Mouse (Mus musculus): Measurements from ENCODE around the gene Ehd3. TPM values are rescaled to one million over a fixed set of nuclear protein-coding genes. Genes with fewer than 3 reads are reported as not detected.

The Ehd3 gene
- 1.4 TPM in 1 of 2 replicates, not detected in the other for total RNA-seq (2015; ENCODE audit: low replicate concordance)
- 0.77 and 1.3 TPM in 2 replicates for total RNA-seq (2017; ENCODE audit: low replicate concordance)

- ATAC-seq (replicated peaks; ENCODE audit: low FRiP score, poor library complexity, severe bottlenecking): no peak
These were observed at the start of gene Ehd3 for GRCm38 (mm10) chr17:73803521-73804184. Ehd3 (plus strand) TSS chr17:73804134.

DNA sequence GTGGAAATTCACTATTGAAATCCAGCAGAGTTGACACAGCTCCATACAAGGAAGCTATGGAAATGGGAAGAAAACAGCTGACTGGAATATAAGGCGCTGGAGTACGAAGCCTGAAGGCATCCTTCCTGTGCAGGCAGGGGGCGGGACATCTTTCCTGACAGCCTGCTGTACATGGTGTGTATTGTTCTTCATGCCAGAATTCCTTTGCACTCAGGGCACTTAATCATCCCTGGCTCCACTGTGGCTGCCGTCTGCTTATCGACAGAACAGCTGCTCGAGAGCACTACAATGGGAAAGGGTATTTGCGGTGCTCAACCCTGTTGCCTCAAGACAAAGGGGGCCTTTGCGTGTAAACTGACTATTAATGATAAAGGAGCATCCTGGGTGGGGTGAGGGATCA lies 33.0 kb upstream of the Ehd3 start:
- no peak for ATAC-seq (replicated peaks; ENCODE audit: low FRiP score, poor library complexity, severe bottlenecking)

DNA sequence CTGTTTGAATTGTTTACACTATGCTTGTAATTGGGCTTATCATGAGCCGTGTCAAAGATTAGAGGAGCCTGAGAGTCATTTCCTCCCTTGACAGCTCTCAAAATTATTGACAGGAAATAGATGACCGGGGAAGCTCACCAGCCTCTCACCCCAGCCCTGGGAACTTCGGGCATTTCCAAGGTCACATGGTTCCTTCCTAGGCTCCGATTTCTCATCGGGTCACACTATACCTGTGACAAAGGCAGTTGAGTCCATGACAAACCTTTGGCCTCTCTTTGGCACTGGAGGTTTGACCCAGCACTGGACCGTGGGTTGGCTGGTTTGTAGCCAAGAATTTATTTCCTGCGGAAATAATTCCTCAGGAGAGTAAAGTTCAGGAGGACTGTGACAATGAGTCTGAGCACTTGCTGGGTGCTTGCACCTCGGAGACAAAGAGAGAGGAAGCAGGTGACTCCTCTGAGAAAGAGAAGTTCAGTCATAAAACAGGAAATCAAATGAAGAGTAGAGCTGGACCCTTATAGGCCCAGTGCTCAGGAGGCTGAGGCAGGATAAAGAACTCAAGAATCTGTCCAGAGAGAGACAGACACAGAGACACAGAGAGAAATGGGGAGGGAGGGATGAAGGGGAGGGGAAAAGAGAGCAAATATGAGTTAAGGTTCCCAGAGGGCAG lies 17.2 kb upstream of the Ehd3 start:
- ATAC-seq (replicated peaks; ENCODE audit: low FRiP score, poor library complexity, severe bottlenecking): no peak

DNA sequence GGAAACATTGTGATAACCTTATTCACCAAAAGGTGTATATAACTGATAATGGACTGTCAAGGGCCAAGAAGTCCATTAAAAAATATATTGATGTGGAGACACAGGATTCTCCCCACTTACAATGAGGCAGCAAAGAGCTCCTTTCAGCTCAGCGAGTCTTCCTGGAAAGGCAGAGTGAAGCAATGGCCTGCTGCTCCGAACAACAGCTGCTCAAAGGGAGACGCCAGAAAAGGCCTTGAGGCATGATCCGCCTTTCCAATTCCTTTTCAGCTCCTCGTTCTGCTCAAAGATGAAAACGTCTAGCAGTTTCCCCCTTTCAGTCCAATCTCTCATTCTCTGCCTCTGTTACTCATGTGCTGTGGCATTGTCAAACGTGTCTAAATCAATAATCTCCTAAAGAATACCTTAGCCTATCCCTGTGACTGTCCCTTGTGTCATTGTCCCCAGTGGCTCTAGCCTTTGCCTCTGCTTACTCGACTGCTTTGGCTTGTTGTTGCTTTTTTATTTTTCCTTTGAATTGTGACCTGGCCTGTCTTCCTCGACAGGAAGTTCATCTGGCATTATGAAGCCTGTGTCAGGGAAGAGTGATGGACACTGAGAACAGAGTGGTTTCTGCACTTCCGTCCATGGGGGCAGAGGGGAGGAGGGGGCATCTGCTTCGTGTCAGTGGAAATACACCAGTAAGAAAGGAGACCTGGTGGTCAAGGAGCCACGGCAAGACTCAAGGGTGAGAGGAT lies 13.5 kb upstream of the Ehd3 start:
- ATAC-seq (replicated peaks; ENCODE audit: low FRiP score, poor library complexity, severe bottlenecking): no peak

- ATAC-seq (replicated peaks; ENCODE audit: low FRiP score, poor library complexity, severe bottlenecking): no peak
These were observed 7.1 kb upstream of the Ehd3 start for GRCm38 (mm10) chr17:73796789-73797188.

- ATAC-seq (replicated peaks; ENCODE audit: low FRiP score, poor library complexity, severe bottlenecking): no peak
These were observed 6.2 kb upstream of the Ehd3 start for GRCm38 (mm10) chr17:73797706-73798105.

DNA sequence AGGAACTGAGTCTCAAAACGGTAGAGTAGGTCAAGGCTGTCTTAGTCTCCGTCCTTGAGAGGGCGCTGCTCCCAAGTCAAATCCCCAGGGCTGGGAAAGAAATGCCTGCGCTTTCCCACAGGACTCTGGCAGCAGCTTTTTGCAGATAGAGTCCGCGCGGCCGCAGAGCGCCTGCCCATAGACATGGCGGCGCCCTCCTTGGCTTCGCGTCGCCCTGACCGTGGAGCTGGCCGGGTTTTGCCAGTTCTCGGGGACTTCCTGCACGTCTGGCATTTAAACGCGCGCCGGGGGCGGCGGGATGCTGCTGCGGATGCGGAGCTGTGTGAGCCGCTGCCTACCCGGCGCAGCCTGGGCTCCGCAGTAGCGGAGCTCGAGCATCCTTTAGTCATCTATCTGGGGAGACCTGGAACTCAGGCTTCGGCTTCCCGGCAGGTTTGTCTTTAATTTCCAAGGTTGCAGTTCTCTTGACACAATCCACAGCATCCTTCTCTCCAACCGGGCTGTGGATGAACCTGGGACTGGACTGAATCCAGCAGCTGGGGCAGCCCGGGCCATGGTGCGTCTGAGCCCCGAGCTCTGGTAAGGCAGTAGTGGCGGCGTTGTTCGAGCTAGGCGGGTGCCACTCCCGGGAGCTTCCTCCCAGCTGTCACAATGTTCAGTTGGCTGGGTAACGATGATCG lies 798 bp downstream of the Ehd3 start:
- no peak for ATAC-seq (replicated peaks; ENCODE audit: low FRiP score, poor library complexity, severe bottlenecking)

DNA sequence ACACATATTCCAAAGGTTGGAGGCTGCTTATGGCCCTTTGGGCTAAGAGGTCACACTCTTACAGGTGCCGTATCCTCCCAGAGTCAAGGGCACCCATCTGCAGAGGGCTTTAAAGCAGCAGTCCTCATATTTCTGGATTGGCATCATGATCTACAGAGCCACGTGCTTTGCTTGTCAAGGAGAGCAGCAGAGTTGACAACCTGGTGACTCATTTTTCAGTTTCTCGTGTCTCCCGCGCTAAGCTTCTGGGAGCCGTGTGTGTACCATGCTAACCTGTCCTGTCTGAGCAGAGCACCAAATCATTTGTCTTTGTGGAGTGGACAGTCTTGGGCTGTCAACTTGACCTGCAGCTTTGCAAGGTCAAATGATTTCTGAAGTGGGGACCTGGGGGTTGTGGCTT lies 2.4 kb downstream of the Ehd3 start:
- ATAC-seq (replicated peaks; ENCODE audit: low FRiP score, poor library complexity, severe bottlenecking): no peak

DNA sequence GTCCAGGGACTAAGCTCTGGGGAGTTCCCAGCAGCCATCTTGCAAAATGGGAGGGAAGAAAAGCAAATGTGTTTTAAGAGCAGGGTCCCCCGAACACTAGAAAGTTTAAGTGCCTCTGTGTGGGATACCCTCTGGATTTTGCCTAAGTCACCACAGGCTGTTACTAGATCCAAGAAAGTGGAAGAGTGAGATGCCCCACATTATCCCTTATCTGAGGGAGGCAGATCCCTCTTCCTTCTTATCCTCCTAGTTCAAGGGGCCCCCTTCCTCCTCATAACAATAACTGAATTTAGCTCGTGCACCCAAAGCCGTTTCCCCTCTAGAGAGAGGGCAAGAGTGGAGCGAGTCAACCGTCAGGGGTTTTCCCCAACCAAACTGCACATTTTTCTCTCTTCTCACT lies 3.3 kb downstream of the Ehd3 start:
- no peak for ATAC-seq (replicated peaks; ENCODE audit: low FRiP score, poor library complexity, severe bottlenecking)

DNA sequence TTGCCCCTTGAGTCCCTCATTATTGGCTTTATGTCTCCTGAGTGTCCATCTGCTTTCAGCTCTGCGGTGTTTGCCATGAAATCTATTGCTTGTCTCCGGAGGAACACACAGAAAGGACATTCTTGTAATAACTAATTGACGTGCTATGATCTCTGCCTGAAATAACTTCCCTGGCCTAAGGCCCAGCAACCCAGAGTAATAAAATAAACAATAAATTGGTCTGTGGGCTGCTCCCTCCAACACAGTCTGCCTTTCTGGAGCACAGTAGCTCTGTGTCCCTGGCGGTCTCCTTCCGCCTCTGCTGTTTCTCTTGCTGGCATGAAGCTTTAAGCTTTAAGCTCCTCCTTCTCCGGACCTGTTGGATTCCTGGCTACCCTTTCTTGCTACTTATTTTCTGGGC lies 4.5 kb downstream of the Ehd3 start:
- ATAC-seq (replicated peaks; ENCODE audit: low FRiP score, poor library complexity, severe bottlenecking): no peak

GRCm38 (mm10) chr17:73810801-73811200 lies 6.9 kb downstream of the Ehd3 start:
- ATAC-seq (replicated peaks; ENCODE audit: low FRiP score, poor library complexity, severe bottlenecking): no peak

- no peak for ATAC-seq (replicated peaks; ENCODE audit: low FRiP score, poor library complexity, severe bottlenecking)
These were observed 7.6 kb downstream of the Ehd3 start for GRCm38 (mm10) chr17:73811566-73811965.

GRCm38 (mm10) chr17:73813031-73813660 lies 9.2 kb downstream of the Ehd3 start:
- no peak for ATAC-seq (replicated peaks; ENCODE audit: low FRiP score, poor library complexity, severe bottlenecking)

DNA sequence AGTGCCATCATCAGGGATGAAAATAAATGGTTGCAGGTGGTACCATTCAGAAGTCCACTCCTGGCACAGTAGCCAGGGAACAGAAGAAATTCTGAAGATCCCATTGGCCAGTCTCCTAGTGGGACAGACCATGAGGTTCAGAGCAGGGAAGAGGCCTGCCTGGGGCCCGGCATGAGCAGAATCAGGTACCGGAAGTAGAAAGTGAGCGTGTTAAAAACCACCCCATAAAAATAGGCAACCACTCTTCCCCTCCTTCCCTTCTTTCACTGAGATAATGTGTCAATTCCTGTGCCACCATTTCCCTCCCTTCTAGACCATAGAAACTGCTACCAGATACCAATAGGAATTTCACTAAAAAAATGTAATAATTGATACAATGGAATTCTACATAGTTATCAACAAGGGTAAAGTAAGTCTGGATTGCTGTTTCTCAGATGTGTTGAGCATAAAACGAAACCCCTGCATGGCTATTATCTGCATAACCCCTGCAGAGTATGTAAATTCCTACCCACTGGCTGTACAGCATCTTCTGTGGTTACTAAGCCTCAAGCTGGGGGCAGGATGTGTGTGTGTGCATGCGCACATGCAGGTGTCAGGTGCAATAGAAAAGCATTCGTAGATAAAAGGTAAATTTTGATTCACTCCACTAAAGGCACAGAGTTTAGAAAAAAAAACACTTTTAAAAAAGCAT lies 10.7 kb downstream of the Ehd3 start:
- ATAC-seq (replicated peaks; ENCODE audit: low FRiP score, poor library complexity, severe bottlenecking): no peak

DNA sequence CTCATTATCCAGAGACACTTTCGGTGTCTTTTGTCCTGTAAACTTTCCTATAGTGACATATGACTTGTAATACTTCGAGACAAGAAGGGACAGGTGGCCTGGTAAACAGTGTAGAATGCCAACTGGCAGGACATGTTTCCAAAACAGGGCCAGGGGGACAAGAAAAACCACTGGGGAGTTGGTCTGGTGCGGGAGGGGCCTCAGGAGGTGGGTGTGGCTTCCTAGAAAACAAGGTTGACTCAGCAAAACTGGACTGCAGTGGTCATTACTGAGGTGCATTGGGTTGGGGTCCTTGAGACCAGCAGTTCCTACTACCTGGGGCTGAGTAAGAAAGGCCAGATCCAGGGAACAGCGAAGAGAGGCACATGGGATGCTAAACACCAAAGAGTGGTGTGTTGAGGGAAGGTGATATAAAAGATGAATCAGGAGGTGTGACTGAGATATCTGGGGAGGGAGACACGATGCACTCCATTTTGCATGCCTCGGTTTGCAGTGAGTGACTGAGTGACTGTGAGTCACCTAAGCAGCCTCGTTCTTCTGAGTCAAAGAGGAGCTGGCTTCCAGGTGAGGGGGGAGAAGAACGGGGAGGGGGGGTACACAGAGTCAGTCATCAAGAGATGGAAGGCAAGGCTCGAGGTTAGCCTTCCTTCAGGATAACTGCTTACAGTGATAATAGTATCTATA lies 13.9 kb downstream of the Ehd3 start:
- no peak for ATAC-seq (replicated peaks; ENCODE audit: low FRiP score, poor library complexity, severe bottlenecking)

DNA sequence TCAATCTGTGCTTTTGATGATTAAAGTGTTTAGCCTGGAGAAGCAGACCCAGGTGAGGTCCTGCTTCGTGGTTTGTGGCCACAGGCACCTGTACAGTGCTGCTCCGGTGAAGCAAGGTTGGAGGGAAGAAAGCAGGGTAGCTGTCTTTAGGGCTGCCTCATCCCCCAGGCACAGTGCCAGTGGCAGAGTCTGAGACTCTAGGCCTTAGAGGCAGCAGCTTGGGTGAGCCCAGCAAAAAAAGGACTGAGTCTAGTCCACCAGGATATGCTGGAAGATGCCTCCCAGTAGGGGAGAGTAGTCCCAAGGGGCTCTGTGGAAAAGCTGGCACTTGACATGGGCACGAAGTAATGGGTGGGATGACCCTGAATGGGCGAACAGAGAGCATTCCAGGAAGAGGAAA lies 15.0 kb downstream of the Ehd3 start:
- no peak for ATAC-seq (replicated peaks; ENCODE audit: low FRiP score, poor library complexity, severe bottlenecking)

GRCm38 (mm10) chr17:73820726-73821125 lies 16.8 kb downstream of the Ehd3 start:
- no peak for ATAC-seq (replicated peaks; ENCODE audit: low FRiP score, poor library complexity, severe bottlenecking)

- ATAC-seq (replicated peaks; ENCODE audit: low FRiP score, poor library complexity, severe bottlenecking): no peak
These were observed 18.3 kb downstream of the Ehd3 start for GRCm38 (mm10) chr17:73822255-73822654.
